Mouse (Mus musculus): Measurements from ENCODE around the gene Kirrel3.

Gene Kirrel3

GRCm38 (mm10) chr9:35039846-35040245, 554.2 kb downstream of the Kirrel3 start:
- DNase-seq = no peak

GRCm38 (mm10) chr9:35041493-35041892, 555.8 kb downstream of the Kirrel3 start:
- no peak for DNase-seq

- DNase-seq = no peak
Measured at GRCm38 (mm10) chr9:35043619-35044018, 557.9 kb downstream of the Kirrel3 start.

- no peak for DNase-seq
Measured at GRCm38 (mm10) chr9:35044458-35044857, 558.8 kb downstream of the Kirrel3 start.

GRCm38 (mm10) chr9:35045031-35045531, 559.4 kb downstream of the Kirrel3 start:
- no peak for DNase-seq

- no peak for DNase-seq
Measured at GRCm38 (mm10) chr9:35045756-35046155, 560.1 kb downstream of the Kirrel3 start.

- DNase-seq = no peak
Measured at GRCm38 (mm10) chr9:35048449-35048848, 562.8 kb downstream of the Kirrel3 start.

- DNase-seq = no peak
Measured at GRCm38 (mm10) chr9:35049891-35050527, 564.3 kb downstream of the Kirrel3 start.

GRCm38 (mm10) chr9:35050701-35051454, 565.2 kb downstream of the Kirrel3 start:
- DNase-seq = no peak

GRCm38 (mm10) chr9:35051666-35052065, 566.0 kb downstream of the Kirrel3 start:
- no peak for DNase-seq

- DNase-seq = no peak
Measured at GRCm38 (mm10) chr9:35052671-35053070, 567.0 kb downstream of the Kirrel3 start.

- DNase-seq = no peak
Measured at GRCm38 (mm10) chr9:35053081-35053480, 567.4 kb downstream of the Kirrel3 start.

GRCm38 (mm10) chr9:35053669-35054068, 568.0 kb downstream of the Kirrel3 start:
- DNase-seq = no peak

- DNase-seq = no peak
Measured at GRCm38 (mm10) chr9:35055528-35056330, 570.0 kb downstream of the Kirrel3 start.

GRCm38 (mm10) chr9:35056611-35057010, 570.9 kb downstream of the Kirrel3 start:
- DNase-seq = no peak

GRCm38 (mm10) chr9:35057631-35058030, 571.9 kb downstream of the Kirrel3 start:
- no peak for DNase-seq

GRCm38 (mm10) chr9:35058186-35058585, 572.5 kb downstream of the Kirrel3 start:
- no peak for DNase-seq

GRCm38 (mm10) chr9:35058596-35059354, 573.1 kb downstream of the Kirrel3 start:
- peak; percentile 22 for DNase-seq

GRCm38 (mm10) chr9:35059881-35060280, 574.2 kb downstream of the Kirrel3 start:
- DNase-seq = no peak

GRCm38 (mm10) chr9:35061446-35061845, 575.8 kb downstream of the Kirrel3 start:
- no peak for DNase-seq

All from cerebellum, adult 11 months (tissue).